Mouse (Mus musculus): Measurements from ENCODE around the gene Ak9. TPM values are rescaled to one million over a fixed set of nuclear protein-coding genes. Genes with fewer than 3 reads are reported as not detected.
A peak's percentile ranks its signal among the peaks of the same experiment; 100 is the strongest.

The Ak9 gene
- polyA plus RNA-seq (2012; rRNA removed): 0.04 and 0.06 TPM in 2 replicates

DNA sequence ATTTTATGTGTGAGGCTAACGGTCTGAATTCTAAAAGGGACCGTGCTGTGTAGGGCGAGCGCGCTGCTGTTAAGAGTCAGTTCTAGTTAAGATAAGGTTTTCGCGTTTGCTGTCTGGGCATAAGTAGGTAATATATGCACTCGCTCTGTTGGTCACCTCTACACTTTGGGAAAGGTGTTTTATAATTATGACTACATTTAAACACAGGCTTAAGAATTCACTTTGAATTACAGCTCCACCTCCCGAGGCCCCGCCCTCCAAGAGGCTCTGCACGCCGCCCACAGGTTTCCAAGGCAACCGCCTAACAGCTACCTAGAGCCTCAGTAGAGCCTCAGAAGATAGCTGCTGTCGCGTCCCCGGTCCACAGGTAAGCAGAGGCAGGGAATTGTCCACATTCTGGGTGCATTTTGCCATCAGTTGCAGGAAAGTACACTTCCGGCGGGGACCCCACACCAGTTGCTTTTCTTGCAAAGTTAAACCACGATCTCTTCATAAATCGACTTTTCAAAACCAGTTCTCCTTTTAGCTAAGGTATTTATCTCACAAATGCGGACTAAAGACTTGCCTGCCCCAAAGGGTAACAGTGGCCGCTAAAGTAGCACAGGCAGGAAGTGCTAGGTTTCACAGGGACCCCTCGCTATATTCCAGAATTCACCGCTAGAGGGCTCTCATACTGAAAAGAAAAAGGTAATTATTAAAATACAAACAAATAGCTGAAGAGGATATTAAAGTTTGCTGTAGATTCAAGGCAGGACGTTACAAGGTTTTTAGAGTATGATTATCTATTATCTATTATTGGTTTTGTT lies at the start of gene Ak9:
Gene Ak9 (plus strand): TSS at position 342 of the 806 bp plus-strand sequence.
- Histone ChIP-seq H3K4me1 (ENCODE audit: control insufficient read depth, insufficient read depth, low read length) (no peaks in the 10 kb centered on the region), H3K27ac (ENCODE audit: insufficient read depth, low read length) (peak within 1 kb of the TSS; percentile 60; the same call in 1 of the 2 replicates), H3K4me3 (ENCODE audit: insufficient read depth, low read length) (peak within 1 kb of the TSS; percentile 75)
- no peak for TF ChIP-seq POLR2A (IDR thresholded peaks at IDR 0.05; ENCODE audit: extremely low read depth, insufficient read depth, low read length)
- peak; percentile 47 for TF ChIP-seq CTCF (IDR thresholded peaks at IDR 0.05; ENCODE audit: extremely low read depth, insufficient read depth, low read length)

DNA sequence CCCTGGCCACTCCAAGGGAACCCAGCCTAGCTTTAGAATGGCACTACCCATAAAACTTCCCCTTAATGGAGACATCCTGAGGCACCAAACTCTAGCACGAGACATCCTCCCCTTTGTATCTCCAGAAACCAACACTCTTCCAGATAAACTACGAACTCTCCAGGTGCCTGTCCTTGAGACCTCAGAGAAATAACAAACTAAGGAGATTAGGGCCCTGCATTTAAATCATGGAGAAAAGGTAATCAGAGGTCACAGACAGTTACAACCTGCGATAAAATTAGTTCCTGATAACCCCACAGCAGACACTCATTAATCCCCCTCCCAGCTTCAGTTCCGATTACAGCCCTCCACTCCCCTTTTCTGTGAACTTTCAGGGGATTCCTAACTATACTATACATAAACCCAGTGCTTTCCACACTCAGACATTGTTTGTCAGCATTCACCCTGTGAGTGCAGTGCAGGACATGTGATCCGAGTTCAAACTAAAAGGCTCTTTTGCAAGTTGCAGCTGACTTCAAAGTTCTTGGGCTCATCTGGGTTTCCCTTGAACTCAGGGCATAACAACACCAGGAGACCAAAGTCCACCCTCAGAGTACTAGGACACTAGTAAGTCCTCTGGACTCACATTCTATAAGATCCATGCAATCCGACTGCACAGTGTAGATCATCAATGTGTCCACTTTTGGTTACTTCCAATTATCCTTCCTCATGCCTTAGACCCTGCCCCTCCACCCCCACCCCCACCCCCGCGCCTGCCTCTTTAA lies 43.4 kb upstream of the Ak9 start:
- Histone ChIP-seq H3K27ac (ENCODE audit: insufficient read depth, low read length) (no peak overlapping the region), H3K4me3 (ENCODE audit: insufficient read depth, low read length) (no peak overlapping the region), H3K4me1 (ENCODE audit: control insufficient read depth, insufficient read depth, low read length) (no peaks in the 10 kb centered on the region)
- no peak for TF ChIP-seq POLR2A (IDR thresholded peaks at IDR 0.05; ENCODE audit: extremely low read depth, insufficient read depth, low read length)
- TF ChIP-seq CTCF (IDR thresholded peaks at IDR 0.05; ENCODE audit: extremely low read depth, insufficient read depth, low read length): no peak

- Histone ChIP-seq H3K4me3 (ENCODE audit: insufficient read depth, low read length) (no peak overlapping the region), H3K4me1 (ENCODE audit: control insufficient read depth, insufficient read depth, low read length) (no peaks in the 10 kb centered on the region), H3K27ac (ENCODE audit: insufficient read depth, low read length) (no peak overlapping the region)
- TF ChIP-seq CTCF (IDR thresholded peaks at IDR 0.05; ENCODE audit: extremely low read depth, insufficient read depth, low read length): no peak
These were observed 42.6 kb upstream of the Ak9 start for GRCm38 (mm10) chr10:41261218-41261617.

DNA sequence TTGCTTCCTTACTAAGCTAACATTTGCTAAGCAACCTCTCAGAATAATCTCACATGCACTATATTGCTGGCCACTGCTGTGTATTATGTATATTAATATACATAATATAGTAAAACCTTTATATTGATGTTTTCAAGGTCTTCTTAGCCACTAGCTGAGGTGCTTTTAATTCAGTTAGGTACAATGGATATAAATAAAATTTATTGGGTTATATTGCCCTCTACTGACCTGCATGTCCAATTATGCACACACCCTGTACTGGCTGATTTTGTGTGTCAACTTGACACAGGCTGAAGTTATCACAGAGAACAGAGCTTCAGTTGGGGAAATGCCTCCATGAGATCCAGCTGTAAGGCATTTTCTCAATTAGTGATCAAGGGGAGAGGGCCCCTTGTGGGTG lies 41.9 kb upstream of the Ak9 start:
- no peak for TF ChIP-seq CTCF (IDR thresholded peaks at IDR 0.05; ENCODE audit: extremely low read depth, insufficient read depth, low read length)
- TF ChIP-seq POLR2A (IDR thresholded peaks at IDR 0.05; ENCODE audit: extremely low read depth, insufficient read depth, low read length): no peak
- Histone ChIP-seq H3K27ac (ENCODE audit: insufficient read depth, low read length) (no peak overlapping the region), H3K4me3 (ENCODE audit: insufficient read depth, low read length) (no peak overlapping the region), H3K4me1 (ENCODE audit: control insufficient read depth, insufficient read depth, low read length) (no peaks in the 10 kb centered on the region)

DNA sequence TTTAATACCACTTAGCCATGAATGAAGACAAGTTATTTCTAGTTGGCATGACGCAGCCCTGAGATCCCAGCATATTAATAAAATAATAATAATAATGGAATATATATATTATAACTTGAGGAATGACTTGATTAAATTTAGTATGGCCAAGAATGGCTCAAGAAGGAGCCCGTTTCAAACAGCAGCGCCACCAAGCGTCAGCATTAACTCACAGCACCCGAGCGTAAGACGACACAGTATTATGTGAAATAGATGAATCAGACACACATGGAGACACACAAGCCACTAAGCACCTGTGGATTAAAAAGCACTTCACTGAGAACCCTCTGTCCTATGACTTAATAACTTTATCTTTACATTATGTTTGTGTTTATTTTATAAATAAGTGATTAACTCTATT lies 31.9 kb upstream of the Ak9 start:
- Histone ChIP-seq H3K4me1 (ENCODE audit: control insufficient read depth, insufficient read depth, low read length) (no peaks in the 10 kb centered on the region), H3K27ac (ENCODE audit: insufficient read depth, low read length) (no peak overlapping the region), H3K4me3 (ENCODE audit: insufficient read depth, low read length) (no peak overlapping the region)
- peak; percentile 55 for TF ChIP-seq CTCF (IDR thresholded peaks at IDR 0.05; ENCODE audit: extremely low read depth, insufficient read depth, low read length)
- TF ChIP-seq POLR2A (IDR thresholded peaks at IDR 0.05; ENCODE audit: extremely low read depth, insufficient read depth, low read length): no peak

GRCm38 (mm10) chr10:41274871-41275270 lies 28.9 kb upstream of the Ak9 start:
- no peaks in the 10 kb centered on the region for H3K4me1 ChIP-seq (ENCODE audit: control insufficient read depth, insufficient read depth, low read length)
- H3K4me3 ChIP-seq (ENCODE audit: insufficient read depth, low read length): no peak overlapping the region
- no peak overlapping the region for H3K27ac ChIP-seq (ENCODE audit: insufficient read depth, low read length)
- TF ChIP-seq POLR2A (IDR thresholded peaks at IDR 0.05; ENCODE audit: extremely low read depth, insufficient read depth, low read length) (no peak), CTCF (IDR thresholded peaks at IDR 0.05; ENCODE audit: extremely low read depth, insufficient read depth, low read length) (no peak)

- peaks cover 2% of the 10 kb centered on the region; the same call in 1 of the 2 replicates for H3K4me1 ChIP-seq (ENCODE audit: control insufficient read depth, insufficient read depth, low read length)
- TF ChIP-seq CTCF (IDR thresholded peaks at IDR 0.05; ENCODE audit: extremely low read depth, insufficient read depth, low read length) (no peak), POLR2A (IDR thresholded peaks at IDR 0.05; ENCODE audit: extremely low read depth, insufficient read depth, low read length) (no peak)
- H3K4me3 ChIP-seq (ENCODE audit: insufficient read depth, low read length): no peak overlapping the region
- H3K27ac ChIP-seq (ENCODE audit: insufficient read depth, low read length): no peak overlapping the region
These were observed 25.0 kb upstream of the Ak9 start for GRCm38 (mm10) chr10:41278808-41279207.

DNA sequence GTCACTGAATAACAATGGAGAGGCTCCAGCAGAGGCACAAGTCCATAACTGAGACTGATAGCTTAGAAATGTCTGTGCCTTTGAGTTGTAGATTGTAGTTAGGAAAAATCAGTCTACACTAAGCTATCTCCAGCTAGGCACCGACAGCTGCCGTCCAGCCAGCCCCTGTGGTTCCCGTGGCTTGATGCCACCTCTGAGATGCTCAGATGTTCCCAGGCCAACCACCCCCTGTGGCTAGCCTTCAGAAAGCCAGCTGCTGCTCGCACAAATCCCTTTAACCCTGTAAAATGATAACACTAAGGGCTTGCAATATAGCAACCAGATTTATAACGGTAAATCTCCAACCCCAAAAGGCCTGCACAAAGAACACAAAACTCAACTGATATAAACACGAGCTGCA lies 23.6 kb upstream of the Ak9 start:
- Histone ChIP-seq H3K4me3 (ENCODE audit: insufficient read depth, low read length) (no peak overlapping the region), H3K4me1 (ENCODE audit: control insufficient read depth, insufficient read depth, low read length) (peaks cover 2% of the 10 kb centered on the region; the same call in 1 of the 2 replicates), H3K27ac (ENCODE audit: insufficient read depth, low read length) (no peak overlapping the region)
- TF ChIP-seq POLR2A (IDR thresholded peaks at IDR 0.05; ENCODE audit: extremely low read depth, insufficient read depth, low read length) (no peak), CTCF (IDR thresholded peaks at IDR 0.05; ENCODE audit: extremely low read depth, insufficient read depth, low read length) (no peak)

DNA sequence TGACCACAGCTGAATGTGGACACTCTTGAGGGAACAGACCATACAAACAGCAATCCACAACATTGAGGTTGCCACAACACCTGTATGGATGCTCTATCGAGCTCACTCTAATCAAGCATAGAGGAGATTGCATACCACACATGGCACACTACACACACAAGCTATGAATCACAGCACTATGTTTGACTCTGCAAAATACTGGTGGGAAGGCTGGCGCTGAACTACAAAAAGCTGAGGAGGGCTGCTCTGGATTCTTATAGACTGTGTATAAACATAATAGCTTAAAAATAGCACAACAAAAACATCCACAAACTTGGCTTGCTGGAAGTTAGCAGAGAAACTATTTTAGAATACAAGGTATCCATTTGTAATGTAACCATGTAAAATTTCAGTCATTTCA lies 23.0 kb upstream of the Ak9 start:
- no peak for TF ChIP-seq POLR2A (IDR thresholded peaks at IDR 0.05; ENCODE audit: extremely low read depth, insufficient read depth, low read length)
- H3K4me3 ChIP-seq (ENCODE audit: insufficient read depth, low read length): no peak overlapping the region
- H3K4me1 ChIP-seq (ENCODE audit: control insufficient read depth, insufficient read depth, low read length): peaks cover 2% of the 10 kb centered on the region; the same call in 1 of the 2 replicates
- no peak overlapping the region for H3K27ac ChIP-seq (ENCODE audit: insufficient read depth, low read length)

DNA sequence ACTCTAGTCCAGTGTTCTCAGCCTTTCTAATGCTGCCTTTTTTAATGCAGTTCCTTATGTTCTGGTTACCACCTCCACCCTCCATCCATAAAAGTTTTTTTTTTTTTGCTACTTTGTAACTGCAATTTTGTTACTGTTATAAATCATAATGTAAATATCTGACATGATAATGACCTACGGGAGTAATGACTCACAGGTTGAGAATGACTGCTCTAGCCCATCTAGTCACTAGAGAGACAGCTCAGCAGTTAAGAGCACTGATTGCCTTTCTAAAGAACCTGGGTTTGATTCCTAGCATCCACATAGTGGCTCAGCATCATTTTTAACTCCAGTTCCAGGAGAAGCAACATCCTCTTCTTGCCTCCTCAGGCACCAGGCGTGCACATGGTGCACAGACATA lies 21.7 kb upstream of the Ak9 start:
- TF ChIP-seq POLR2A (IDR thresholded peaks at IDR 0.05; ENCODE audit: extremely low read depth, insufficient read depth, low read length) (no peak), CTCF (IDR thresholded peaks at IDR 0.05; ENCODE audit: extremely low read depth, insufficient read depth, low read length) (no peak)
- Histone ChIP-seq H3K4me3 (ENCODE audit: insufficient read depth, low read length) (no peak overlapping the region), H3K27ac (ENCODE audit: insufficient read depth, low read length) (no peak overlapping the region), H3K4me1 (ENCODE audit: control insufficient read depth, insufficient read depth, low read length) (peaks cover 2% of the 10 kb centered on the region; the same call in 1 of the 2 replicates)

All from cortical plate, adult 2 months (tissue).